Mouse (Mus musculus): ENCODE measurements around the gene Cacna1f.
A peak's percentile ranks its signal among the peaks of the same experiment; 100 is the strongest.

- TF ChIP-seq CTCF (IDR thresholded peaks at IDR 0.05; ENCODE audit: borderline replicate concordance, insufficient read depth, low read length) (peak; percentile 31; the same call in 1 of the 2 replicates), POLR2A (IDR thresholded peaks at IDR 0.05; ENCODE audit: low read depth, low read length) (peak; percentile 64; the same call in 1 of the 2 replicates)
These were observed 72.6 kb downstream of the Cacna1f start for GRCm38 (mm10) chrX:7679405-7680056.

All from embryonic fibroblast, embryonic 13.5 days (primary cell).